Mouse (Mus musculus) left cerebral cortex, postnatal 36 days (tissue): ENCODE measurements at regions not wholly inside any gene's neighbourhood (a gene's known extent, or its start where the extent isn't known, plus 50 kb on each side); places are given as distances from the start of the nearest gene placed in this dataset.
"Not testable (repeated sequence)": the region's sequence is repeated elsewhere in the genome, so short reads cannot be mapped to it uniquely, and the experiment has no call there.

Source experiments
- DNase-seq, 2 experiments: peaks; one replicate each; pipeline ENCODE4 v3.0.0; 2021 to 2022; ENCODE audit warnings: low spot score in 2 of 2, mixed read lengths in 1 of 2
- intact Hi-C: fragments of 180-260 bp; cut with DNase I; formaldehyde crosslinking; loops from one replicate; pipeline ENCODE4 v1.15.1; 2025

DNA sequence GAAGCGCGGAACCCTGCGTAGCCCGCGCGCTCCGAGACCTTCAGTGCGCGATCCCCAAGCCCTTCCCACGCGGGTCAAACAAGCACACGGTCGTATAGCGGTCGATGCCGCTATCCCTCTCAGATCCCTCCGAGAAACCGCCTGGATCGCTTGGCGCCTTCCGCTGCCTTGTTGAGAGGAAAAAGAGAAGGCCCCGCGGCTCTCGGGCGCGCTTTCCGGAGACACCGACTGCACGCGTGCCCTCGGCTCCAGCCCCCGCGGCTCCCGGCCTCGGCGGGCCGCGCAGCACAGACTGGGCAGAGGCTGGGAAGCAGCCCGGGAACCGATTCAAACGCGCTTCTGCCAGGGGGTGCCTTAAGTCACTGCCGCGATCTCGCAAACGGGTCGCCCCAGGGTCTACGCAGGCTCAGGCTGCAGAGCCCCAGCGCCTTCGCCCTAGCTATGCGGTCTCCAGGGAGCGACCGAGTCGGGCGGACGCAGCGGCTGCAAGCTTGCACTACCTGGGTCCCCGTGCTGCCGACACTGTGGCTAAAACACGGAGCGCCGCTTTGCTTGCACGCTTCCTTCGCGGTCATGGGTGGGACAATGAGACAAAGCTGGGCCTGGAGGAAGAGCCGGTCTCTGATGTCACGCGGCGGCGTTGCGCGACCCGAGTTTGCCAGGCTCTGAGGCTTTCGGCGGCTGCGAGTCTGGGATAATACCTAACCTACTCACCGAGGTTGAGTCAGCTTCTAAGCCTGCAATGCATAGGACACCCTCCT is 87.3 kb downstream of the Crisp4 start:
- intact Hi-C loops = no loop called here

GRCm38 (mm10) chr1:18057646-18058210 is 88.0 kb downstream of the Crisp4 start:
- intact Hi-C loops = no loop called here

More for the DNA sequence above, 87.3 kb downstream of the Crisp4 start:
- DNase-seq = peak; percentile 33

GRCm38 (mm10) chr1:18057003-18057402 is 88.7 kb downstream of the Crisp4 start:
- intact Hi-C loops, DNase-seq: not testable (repeated sequence)

More at GRCm38 (mm10) chr1:18057646-18058210, 88.0 kb downstream of the Crisp4 start:
- DNase-seq = peak in 1 of 2 experiments; percentile 7

GRCm38 (mm10) chr1:18030226-18030625 is 115.5 kb downstream of the Crisp4 start:
- no peak for DNase-seq
- intact Hi-C loops = no loop called here

DNA sequence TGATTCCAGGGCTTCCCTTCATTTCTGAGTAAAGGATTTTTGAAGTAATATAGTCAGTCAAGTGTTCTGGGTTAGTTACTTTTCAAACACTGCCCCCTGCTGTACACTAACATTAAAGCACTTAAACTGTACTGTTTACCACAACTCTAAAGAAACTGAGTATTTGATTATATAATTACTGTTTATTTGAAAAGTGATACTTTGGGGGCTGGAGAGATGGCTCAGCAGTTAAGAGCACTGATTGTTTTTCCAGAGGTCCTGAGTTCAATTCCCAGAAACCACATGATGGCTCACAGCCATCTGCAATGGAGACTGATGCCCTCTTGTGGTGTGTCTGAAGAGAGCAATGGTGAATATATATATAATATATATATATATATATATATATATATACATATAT is 132.8 kb downstream of the Crisp4 start:
- DNase-seq, intact Hi-C loops: not testable (repeated sequence)

- peak; percentile 4 to 7 for DNase-seq
- intact Hi-C loops = loop anchor here (1.0 to 10.0 kb wide), 2 partner anchors 126 to 816 kb away; no protein-coding TSS in a partner anchor
Observed at GRCm38 (mm10) chr1:17980604-17981003, 165.1 kb downstream of the Crisp4 start.

- intact Hi-C loops = no loop called here
- no peak for DNase-seq
Observed at GRCm38 (mm10) chr1:17978086-17978485, 167.6 kb downstream of the Crisp4 start.

- intact Hi-C loops, DNase-seq: not testable (repeated sequence)
Observed at GRCm38 (mm10) chr1:17956881-17957280, 188.8 kb downstream of the Crisp4 start.

DNA sequence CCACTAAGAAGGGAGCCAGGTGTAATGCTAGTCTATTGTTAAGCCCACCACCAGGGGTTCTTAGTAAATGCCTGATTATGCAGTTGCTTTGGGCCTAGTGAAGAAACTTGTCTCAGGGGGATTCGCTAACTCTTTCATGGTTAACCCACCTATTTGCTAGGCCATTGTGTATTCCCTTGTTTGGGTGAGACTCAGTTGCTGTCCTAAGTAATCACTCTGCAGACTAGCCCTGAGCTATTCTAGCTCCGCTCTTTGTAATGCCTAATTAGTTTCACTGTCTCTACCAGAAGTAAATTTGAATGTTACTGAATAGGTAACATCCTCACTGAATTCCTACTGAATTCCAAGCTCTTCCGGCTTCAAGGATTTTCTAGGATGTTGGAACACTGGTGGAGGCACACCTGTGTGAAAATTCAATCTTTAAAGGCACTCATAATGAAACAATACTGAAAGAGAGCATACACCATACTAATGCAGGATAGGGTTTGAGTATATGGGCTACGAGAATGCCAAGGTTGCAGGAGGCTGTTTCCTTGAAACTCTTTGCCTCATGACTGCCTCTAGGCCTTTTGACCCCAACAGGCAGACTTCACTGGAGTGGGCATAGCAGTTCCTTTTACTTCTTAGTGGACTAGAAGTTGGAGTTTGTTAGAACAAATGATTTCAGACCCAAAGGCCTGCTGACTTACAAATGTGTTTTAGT is 213.4 kb downstream of the Crisp4 start:
- intact Hi-C loops, DNase-seq: not testable (repeated sequence)
